Mouse (Mus musculus): Measurements from ENCODE around the gene Acoxl.

DNA sequence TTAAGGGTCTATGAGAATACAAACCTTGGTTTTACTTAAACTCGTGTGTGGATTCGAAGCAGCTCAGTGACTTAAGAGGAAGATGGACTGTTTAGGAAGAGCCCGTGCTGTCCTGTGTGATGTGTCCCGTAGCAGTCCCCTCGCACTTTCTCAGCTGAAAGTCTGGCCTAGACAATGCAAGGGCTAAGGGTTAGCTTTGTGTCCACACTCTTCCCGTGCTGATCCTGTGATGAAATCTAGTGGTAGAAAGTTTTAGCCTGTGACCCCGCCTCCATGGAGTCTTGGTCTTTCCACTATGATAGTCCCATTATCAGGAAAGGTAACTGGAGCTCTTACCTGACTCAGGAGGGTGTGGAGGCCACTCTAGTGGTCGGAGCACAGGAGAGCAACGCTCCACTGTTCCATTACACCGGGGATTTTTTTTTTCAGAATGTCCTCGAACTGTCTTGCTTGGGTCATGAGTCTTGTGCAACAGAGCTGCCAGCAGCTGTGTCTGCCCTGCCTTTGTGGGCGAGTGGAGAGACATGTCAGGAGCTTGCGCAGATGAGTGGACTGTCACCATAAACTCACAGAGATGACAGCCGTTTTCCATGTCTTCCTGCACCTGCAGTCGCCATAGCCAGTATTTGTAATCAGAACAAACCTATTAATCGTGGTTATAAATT is 298.2 kb downstream of the Acoxl start:
- TF ChIP-seq POLR2A (IDR thresholded peaks at IDR 0.05; ENCODE audit: low read depth, low read length) (no peak), CTCF (IDR thresholded peaks at IDR 0.05; ENCODE audit: extremely low read depth, insufficient read depth, insufficient read length, insufficient replicate concordance) (no peak)
